Mouse (Mus musculus) midbrain, embryonic 11.5 days (tissue): ENCODE measurements at regions not wholly inside any gene's neighbourhood (a gene's known extent, or its start where the extent isn't known, plus 50 kb on each side); places are given as distances from the start of the nearest gene placed in this dataset.
"Not testable (repeated sequence)": the region's sequence is repeated elsewhere in the genome, so short reads cannot be mapped to it uniquely, and the experiment has no call there.

Experiments used
- ATAC-seq: fragments of 200-750 bp; cut with Nextera tagmentation; 2 replicates; pipeline ENCODE4 v1.8.0; 2017; ENCODE audit warnings: moderate TSS enrichment, moderate library complexity; ENCODE audit not compliant: low FRiP score
- DNase-seq: peaks from one replicate; pipeline ENCODE4 v3.0.0; 2015; ENCODE audit warnings: low spot score; ENCODE audit errors: missing footprints
- H3K27ac ChIP-seq: fragments of 300-500 bp; sonication (generic); 2 replicates; pipeline ENCODE4 v1.5.1; 2014; ENCODE audit warnings: low read depth, low read length
- H3K27me3 ChIP-seq: fragments of 300-500 bp; sonication (generic); 2 replicates; pipeline ENCODE4 v1.6.1; 2014; ENCODE audit warnings: mild to moderate bottlenecking, low read length, moderate library complexity, mixed read lengths; ENCODE audit not compliant: control insufficient read depth, insufficient read depth
- H3K36me3 ChIP-seq: fragments of 300-500 bp; sonication (generic); 2 replicates; pipeline ENCODE4 v1.6.1; 2014; ENCODE audit warnings: mild to moderate bottlenecking, low read length, moderate library complexity, mixed read lengths; ENCODE audit not compliant: control insufficient read depth, insufficient read depth
- H3K4me1 ChIP-seq: fragments of 300-500 bp; sonication (generic); 2 replicates; pipeline ENCODE4 v1.6.1; 2014; ENCODE audit warnings: low read length; ENCODE audit not compliant: control insufficient read depth, insufficient read depth
- H3K4me2 ChIP-seq: fragments of 300-500 bp; sonication (generic); 2 replicates; pipeline ENCODE4 v1.6.1; 2014; ENCODE audit warnings: mild to moderate bottlenecking, moderate library complexity
- H3K4me3 ChIP-seq: fragments of 300-500 bp; sonication (generic); 2 replicates; pipeline ENCODE4 v1.5.1; 2014; ENCODE audit warnings: low read depth, low read length
- H3K9ac ChIP-seq: fragments of 300-500 bp; sonication (generic); 2 replicates; pipeline ENCODE4 v1.6.1; 2014; ENCODE audit warnings: low read length
- H3K9me3 ChIP-seq: fragments of 300-500 bp; sonication (generic); 2 replicates; pipeline ENCODE4 v1.6.1; 2016; ENCODE audit warnings: low read length; ENCODE audit not compliant: control insufficient read depth
- WGBS: fragments of 180-500 bp; shearing (Covaris S2); extraction: QIAGEN DNeasy Blood & Tissue Kit; methylation state at CpG from one replicate; pipeline ENCODE4 v1.1.7; 2014; 5-methylcytosine and 5-hydroxymethylcytosine counted together

- H3K4me3 ChIP-seq: no peak overlapping the region
- DNase-seq: peak; percentile 35
- 68% methylated on average over 7 of the region's 7 CpGs for WGBS
- no peaks in the 10 kb centered on the region for H3K4me1 ChIP-seq
- H3K9ac ChIP-seq: no peak overlapping the region
- no peak overlapping the region for H3K27ac ChIP-seq
- no peaks in the 10 kb centered on the region for H3K27me3 ChIP-seq
- no peak overlapping the region for H3K4me2 ChIP-seq
- ATAC-seq: 0 out of 2 replicates have a peak, but pooled peaks have one; percentile 14
- no peaks in the 10 kb centered on the region for H3K9me3 ChIP-seq
- H3K36me3 ChIP-seq: no peaks in the 10 kb centered on the region
Measured at GRCm38 (mm10) chr16:12693346-12693745, 416.1 kb upstream of the Ercc4 start.

GRCm38 (mm10) chr16:12694646-12695045 is 414.8 kb upstream of the Ercc4 start:
- Histone ChIP-seq H3K4me1 (no peaks in the 10 kb centered on the region), H3K9ac (no peak overlapping the region), H3K36me3 (no peaks in the 10 kb centered on the region), H3K4me2 (no peak overlapping the region), H3K9me3 (no peaks in the 10 kb centered on the region), H3K27me3 (no peaks in the 10 kb centered on the region), H3K4me3 (no peak overlapping the region), H3K27ac (no peak overlapping the region)
- 87% methylated on average over 3 of the region's 3 CpGs for WGBS
- ATAC-seq (no peak), DNase-seq (no peak)

GRCm38 (mm10) chr16:12696939-12697621 is 412.4 kb upstream of the Ercc4 start:
- no peaks in the 10 kb centered on the region for H3K27me3 ChIP-seq
- no peak for ATAC-seq

GRCm38 (mm10) chr16:12699557-12699956 is 409.9 kb upstream of the Ercc4 start:
- WGBS: 87% methylated on average over 5 of the region's 5 CpGs
- H3K4me2 ChIP-seq: no peak overlapping the region
- DNase-seq (peak; percentile 39), ATAC-seq (no peak)
- no peak overlapping the region for H3K27ac ChIP-seq
- H3K9ac ChIP-seq: no peak overlapping the region
- H3K9me3 ChIP-seq: no peaks in the 10 kb centered on the region
- no peak overlapping the region for H3K4me3 ChIP-seq
- no peaks in the 10 kb centered on the region for H3K4me1 ChIP-seq
- no peaks in the 10 kb centered on the region for H3K36me3 ChIP-seq
- H3K27me3 ChIP-seq: no peaks in the 10 kb centered on the region

More at GRCm38 (mm10) chr16:12696939-12697621, 412.4 kb upstream of the Ercc4 start:
- 91% methylated on average over 10 of the region's 10 CpGs for WGBS
- Histone ChIP-seq H3K9ac (no peak overlapping the region), H3K4me1 (no peaks in the 10 kb centered on the region), H3K9me3 (no peaks in the 10 kb centered on the region), H3K4me2 (no peak overlapping the region), H3K36me3 (no peaks in the 10 kb centered on the region), H3K27ac (no peak overlapping the region), H3K4me3 (no peak overlapping the region)
- peak; percentile 39 for DNase-seq

- Histone ChIP-seq H3K4me3 (no peak overlapping the region), H3K4me1 (no peaks in the 10 kb centered on the region), H3K9me3 (no peaks in the 10 kb centered on the region), H3K4me2 (no peak overlapping the region), H3K36me3 (no peaks in the 10 kb centered on the region), H3K27me3 (no peaks in the 10 kb centered on the region), H3K27ac (no peak overlapping the region), H3K9ac (no peak overlapping the region)
- DNase-seq: no peak
- no peak for ATAC-seq
- WGBS: 91% methylated on average over 10 of the region's 10 CpGs
Measured at GRCm38 (mm10) chr16:12700088-12700487, 409.4 kb upstream of the Ercc4 start.

GRCm38 (mm10) chr16:12703818-12704590 is 405.5 kb upstream of the Ercc4 start:
- H3K4me1 ChIP-seq: no peaks in the 10 kb centered on the region
- H3K36me3 ChIP-seq: no peaks in the 10 kb centered on the region
- no peak overlapping the region for H3K4me3 ChIP-seq
- no peak overlapping the region for H3K27ac ChIP-seq
- no peak overlapping the region for H3K4me2 ChIP-seq
- DNase-seq (no peak), ATAC-seq (no peak)
- H3K9ac ChIP-seq: no peak overlapping the region
- no peaks in the 10 kb centered on the region for H3K27me3 ChIP-seq
- no peaks in the 10 kb centered on the region for H3K9me3 ChIP-seq
- WGBS: 90% methylated on average over 9 of the region's 9 CpGs

- no peak for DNase-seq
- Histone ChIP-seq H3K27me3 (no peaks in the 10 kb centered on the region), H3K9ac (no peak overlapping the region), H3K4me1 (no peaks in the 10 kb centered on the region), H3K27ac (no peak overlapping the region), H3K9me3 (no peaks in the 10 kb centered on the region), H3K4me3 (no peak overlapping the region), H3K4me2 (no peak overlapping the region), H3K36me3 (no peaks in the 10 kb centered on the region)
- no peak for ATAC-seq
Measured at GRCm38 (mm10) chr16:12706907-12707306, 402.6 kb upstream of the Ercc4 start.

- WGBS: 77% methylated on average over 4 of the region's 7 CpGs
- H3K9ac ChIP-seq, H3K27me3 ChIP-seq, H3K4me3 ChIP-seq, H3K36me3 ChIP-seq, H3K4me2 ChIP-seq, H3K27ac ChIP-seq, H3K9me3 ChIP-seq, H3K4me1 ChIP-seq, ATAC-seq: not testable (repeated sequence)
- peak; percentile 17 for DNase-seq
Measured at GRCm38 (mm10) chr16:12721368-12721767, 388.1 kb upstream of the Ercc4 start.

GRCm38 (mm10) chr16:12726043-12726442 is 383.4 kb upstream of the Ercc4 start:
- Histone ChIP-seq H3K4me2 (no peak overlapping the region), H3K27ac (no peak overlapping the region), H3K9me3 (no peaks in the 10 kb centered on the region), H3K9ac (no peak overlapping the region), H3K4me1 (no peaks in the 10 kb centered on the region), H3K27me3 (no peaks in the 10 kb centered on the region), H3K4me3 (no peak overlapping the region), H3K36me3 (no peaks in the 10 kb centered on the region)
- no peak for DNase-seq
- ATAC-seq: no peak
